Mouse (Mus musculus): ENCODE data around the gene Tnfrsf1a. TPM values are rescaled to one million over a fixed set of nuclear protein-coding genes. Genes with fewer than 3 reads are reported as not detected.

Gene Tnfrsf1a
- polyA plus RNA-seq, 1 experiment from 2014 or later: 19.3 TPM

DNA sequence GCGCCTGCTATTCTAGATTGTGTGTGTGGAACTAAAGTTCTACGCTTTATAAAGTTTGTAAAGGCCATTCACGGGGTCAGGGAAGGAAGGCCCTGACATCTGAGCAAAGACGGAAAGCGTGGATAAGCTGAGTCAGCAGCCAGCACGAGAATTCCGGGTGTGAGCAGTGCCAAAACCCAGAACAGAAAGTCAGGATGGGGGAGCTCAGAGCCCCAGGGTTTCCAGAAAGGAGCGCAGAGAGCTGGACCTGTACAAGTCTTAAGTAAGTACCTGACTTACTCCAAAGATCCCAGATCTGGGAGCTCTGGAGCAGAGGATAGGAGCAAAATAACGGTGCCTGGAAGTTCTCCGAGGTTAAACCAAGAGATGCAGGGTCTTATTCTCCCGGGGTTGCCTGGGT lies 61.4 kb downstream of the Tnfrsf1a start:
- Histone ChIP-seq H3K27me3 (no peaks in the 10 kb centered on the region), H3K27ac (no peak overlapping the region), H3K36me3 (replicated peaks) (no peaks in the 10 kb centered on the region), H3K4me3 (replicated peaks) (no peak overlapping the region), H3K4me1 (no peaks in the 10 kb centered on the region), H3K9me3 (no peaks in the 10 kb centered on the region), H3K4me2 (no peak overlapping the region), H3K9ac (no peak overlapping the region)
- ATAC-seq (ENCODE audit: low FRiP score): no peak
- WGBS: 81% methylated on average over 11 of the region's 11 CpGs

DNA sequence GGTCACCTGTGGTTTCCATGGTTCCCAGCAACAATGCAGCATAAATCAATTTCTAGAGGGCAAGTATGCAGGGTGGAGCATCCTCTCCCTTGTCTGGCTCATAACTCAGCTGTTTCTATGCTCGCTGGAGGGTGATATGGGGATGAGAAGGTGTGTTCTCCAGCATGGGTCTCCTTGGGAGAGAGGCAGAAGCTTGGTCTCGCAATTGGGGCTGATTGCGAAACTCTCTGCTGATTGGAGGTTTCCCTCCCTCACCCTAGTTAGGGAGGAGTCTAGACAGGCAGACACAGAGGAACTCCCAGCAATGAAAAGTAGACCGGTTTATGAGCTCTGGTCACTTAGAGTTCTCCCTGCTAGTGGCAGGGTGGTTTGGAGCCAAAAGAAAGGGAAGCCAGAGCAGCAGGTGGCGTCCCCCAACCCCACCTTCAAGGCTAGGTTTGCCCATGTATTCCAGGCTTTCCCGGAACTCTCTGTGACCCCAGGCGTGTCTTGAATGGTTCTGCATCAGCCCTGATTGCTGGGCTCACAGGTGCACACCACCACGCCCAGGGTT lies 61.9 kb downstream of the Tnfrsf1a start:
- Histone ChIP-seq H3K36me3 (replicated peaks) (no peaks in the 10 kb centered on the region), H3K9ac (no peak overlapping the region), H3K9me3 (no peaks in the 10 kb centered on the region), H3K27ac (no peak overlapping the region), H3K4me3 (replicated peaks) (no peak overlapping the region), H3K27me3 (no peaks in the 10 kb centered on the region), H3K4me2 (no peak overlapping the region), H3K4me1 (no peaks in the 10 kb centered on the region)
- no peak for ATAC-seq (ENCODE audit: low FRiP score)
- WGBS: 66% methylated on average over 8 of the region's 8 CpGs

GRCm38 (mm10) chr6:125411661-125412060 lies 62.5 kb downstream of the Tnfrsf1a start:
- no peaks in the 10 kb centered on the region for H3K4me1 ChIP-seq
- no peak overlapping the region for H3K4me2 ChIP-seq
- WGBS: 94% methylated on average over 6 of the region's 6 CpGs
- no peaks in the 10 kb centered on the region for H3K9me3 ChIP-seq
- no peak overlapping the region for H3K9ac ChIP-seq
- no peaks in the 10 kb centered on the region for H3K36me3 ChIP-seq (replicated peaks)
- H3K27ac ChIP-seq: no peak overlapping the region
- H3K4me3 ChIP-seq (replicated peaks): no peak overlapping the region
- no peak for ATAC-seq (ENCODE audit: low FRiP score)
- H3K27me3 ChIP-seq: no peaks in the 10 kb centered on the region

Other genes with a start within 250 kb of the Tnfrsf1a start
- 62.9 and 63.6 TPM in 2 replicates for gene Nop2, start 217.5 kb upstream of the Tnfrsf1a start, polyA plus RNA-seq (2016; fragmentation: Nextera tagmentation; extraction: Ambion mirVana)
- 15.9 and 16.0 TPM in 2 replicates for gene Iffo1, start 204.1 kb upstream of the Tnfrsf1a start, polyA plus RNA-seq (2016; fragmentation: Nextera tagmentation; extraction: Ambion mirVana)
- gene Gapdh, start 182.9 kb upstream of the Tnfrsf1a start, polyA plus RNA-seq (2016; fragmentation: Nextera tagmentation; extraction: Ambion mirVana): 2,231 and 2,319 TPM in 2 replicates
- 221 and 246 TPM in 2 replicates for gene Ncapd2, start 157.7 kb upstream of the Tnfrsf1a start, polyA plus RNA-seq (2016; fragmentation: Nextera tagmentation; extraction: Ambion mirVana)
- 192 and 193 TPM in 2 replicates for gene Mrpl51, start 157.6 kb upstream of the Tnfrsf1a start, polyA plus RNA-seq (2016; fragmentation: Nextera tagmentation; extraction: Ambion mirVana)
- 5.5 and 6.0 TPM in 2 replicates for gene Vamp1, start 133.8 kb upstream of the Tnfrsf1a start, polyA plus RNA-seq (2016; fragmentation: Nextera tagmentation; extraction: Ambion mirVana)
- 1.5 and 2.1 TPM in 2 replicates for gene Tapbpl, start 117.5 kb upstream of the Tnfrsf1a start, polyA plus RNA-seq (2016; fragmentation: Nextera tagmentation; extraction: Ambion mirVana)
- 1.6 and 1.8 TPM in 2 replicates for gene Cd27, start 112.4 kb upstream of the Tnfrsf1a start, polyA plus RNA-seq (2016; fragmentation: Nextera tagmentation; extraction: Ambion mirVana)
- not detected in 2 replicates for gene Tuba3a, start 63.3 kb upstream of the Tnfrsf1a start, polyA plus RNA-seq (2016; fragmentation: Nextera tagmentation; extraction: Ambion mirVana)
- gene Ltbr, start 35.5 kb upstream of the Tnfrsf1a start, polyA plus RNA-seq (2016; fragmentation: Nextera tagmentation; extraction: Ambion mirVana): 12.7 and 14.0 TPM in 2 replicates
- 0.24 and 0.49 TPM in 2 replicates for gene Scnn1a, start 28.7 kb upstream of the Tnfrsf1a start, polyA plus RNA-seq (2016; fragmentation: Nextera tagmentation; extraction: Ambion mirVana)
- 0.05 and 0.09 TPM in 2 replicates for gene Plekhg6, start 31.4 kb downstream of the Tnfrsf1a start, polyA plus RNA-seq (2016; fragmentation: Nextera tagmentation; extraction: Ambion mirVana)
- 44.2 and 45.3 TPM in 2 replicates for gene Cd9, start 145.4 kb downstream of the Tnfrsf1a start, polyA plus RNA-seq (2016; fragmentation: Nextera tagmentation; extraction: Ambion mirVana)
- gene Vwf, start 197.4 kb downstream of the Tnfrsf1a start, polyA plus RNA-seq (2016; fragmentation: Nextera tagmentation; extraction: Ambion mirVana): 7.9 and 10.3 TPM in 2 replicates